Mouse (Mus musculus) spleen, postnatal 36 days (tissue): ENCODE results near the gene Tshr.

ENCODE experiments used
- DNase-seq, 2 experiments: peaks; one replicate each; pipeline ENCODE4 v3.0.0; 2022; ENCODE audit warnings: low spot score in 2 of 2, mixed read lengths in 1 of 2

The Tshr gene

GRCm38 (mm10) chr12:91587491-91588033, 203.2 kb downstream of the Tshr start:
- DNase-seq, result no peak

DNA sequence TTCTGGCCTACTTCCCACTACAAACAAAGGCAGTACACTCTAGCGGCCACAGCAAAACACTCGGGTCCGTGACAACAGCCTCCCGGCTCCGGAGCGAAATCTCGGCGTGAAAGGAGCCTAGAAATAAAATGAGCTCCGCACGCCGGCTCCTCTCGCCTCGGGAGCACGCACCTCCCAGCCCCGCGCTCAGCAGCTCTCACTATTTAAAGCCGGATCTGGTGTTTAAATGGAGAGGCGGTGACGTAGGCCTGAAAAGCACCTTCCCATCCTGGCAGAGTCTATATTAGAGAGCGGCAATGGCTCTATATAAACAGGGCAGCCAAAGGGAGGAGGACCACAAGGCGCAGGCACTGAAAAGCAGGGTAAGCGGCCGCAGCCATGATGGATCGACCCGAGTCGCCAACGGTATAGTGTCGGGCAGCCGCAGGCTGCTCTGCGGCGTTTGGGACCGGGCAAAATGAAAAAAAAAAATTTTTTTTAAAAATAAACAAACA, 203.9 kb downstream of the Tshr start:
- DNase-seq, result peak; percentile 89 to 92

GRCm38 (mm10) chr12:91588670-91589541, 204.5 kb downstream of the Tshr start:
- peak; percentile 58 to 59 for DNase-seq

DNA sequence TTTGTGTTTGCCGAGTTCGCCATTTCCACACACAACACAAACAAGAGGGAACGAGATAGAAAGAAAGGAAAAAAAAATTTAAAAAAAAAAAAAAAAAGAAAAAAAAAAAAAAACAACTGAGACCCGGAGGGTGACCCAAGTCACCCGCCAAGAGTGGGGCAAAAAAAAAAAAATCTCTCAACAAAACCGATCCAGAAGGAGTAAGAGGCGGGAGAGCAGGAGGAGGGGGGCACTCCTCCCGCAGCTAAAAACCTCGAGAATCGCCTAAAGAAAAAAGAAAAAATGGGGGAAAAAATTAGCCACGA, 205.1 kb downstream of the Tshr start:
- no peak for DNase-seq

DNA sequence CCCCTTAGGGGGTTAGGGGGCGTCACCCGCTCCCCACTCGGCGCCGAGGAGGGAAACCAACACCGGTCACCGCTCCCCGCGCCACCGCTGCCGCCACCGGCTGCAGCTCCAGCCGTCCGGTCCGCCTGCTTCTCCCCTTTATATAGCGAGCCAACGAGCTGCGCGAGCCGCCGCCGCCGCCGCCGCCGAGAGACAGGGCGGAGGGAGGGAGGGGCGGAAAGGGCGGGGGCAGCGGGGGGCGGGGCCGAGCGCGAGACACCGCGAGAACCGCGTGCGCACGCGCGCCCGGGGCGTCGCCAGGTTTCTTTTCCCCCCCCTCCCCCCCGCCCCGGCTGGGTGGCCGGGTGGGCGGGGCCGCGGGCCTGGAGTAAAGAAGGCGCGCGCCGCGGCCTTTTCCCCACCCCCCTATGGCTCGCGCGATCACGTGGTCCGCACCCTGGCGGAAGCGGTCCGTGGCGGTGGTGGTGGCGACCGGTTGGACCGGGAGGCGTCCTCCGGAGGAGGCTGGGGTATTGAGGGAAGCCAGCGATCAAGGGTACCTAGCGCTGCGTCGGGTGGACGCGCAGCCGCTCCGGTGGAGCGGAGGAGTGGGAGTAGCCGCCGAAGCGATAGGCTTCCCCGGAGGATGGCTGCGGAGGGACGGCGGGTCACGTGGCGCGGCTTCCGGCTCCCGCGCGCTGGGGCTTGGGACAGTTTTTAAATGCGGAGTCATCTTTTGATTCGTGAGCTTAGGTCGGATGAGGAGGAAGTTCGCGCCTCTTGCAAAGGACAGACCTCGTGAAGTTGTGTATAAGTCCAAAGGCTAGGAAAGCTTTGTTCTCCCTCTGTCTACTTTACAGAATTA, 205.7 kb downstream of the Tshr start, which contains the start of gene Gtf2a1:
TSS of gene Gtf2a1 (minus strand) at position 641 of the 844 bp plus-strand sequence.
- DNase-seq, result peak; percentile 92 to 94

GRCm38 (mm10) chr12:91590716-91591115, 206.4 kb downstream of the Tshr start:
- DNase-seq, result peak; percentile 12 to 25

GRCm38 (mm10) chr12:91591191-91591590, 206.8 kb downstream of the Tshr start:
- DNase-seq, result no peak

DNA sequence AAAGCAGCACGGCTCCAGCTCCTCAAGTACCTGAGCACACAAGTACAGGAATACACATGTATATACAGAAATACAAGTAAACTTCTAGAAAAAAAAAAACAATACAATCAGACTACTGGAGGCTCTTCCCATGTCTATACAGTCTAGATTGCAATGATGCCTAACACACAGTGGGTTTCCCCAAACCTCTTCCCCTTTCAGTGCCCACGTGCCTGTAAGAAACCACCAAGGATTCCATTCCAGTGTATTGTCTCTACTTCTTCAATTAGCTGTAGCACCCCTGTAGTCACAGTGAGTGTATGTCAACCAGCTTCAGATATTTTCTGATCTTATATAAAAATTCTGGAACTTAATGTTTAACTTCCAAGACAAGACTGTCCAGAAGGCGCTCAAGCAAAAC, 207.8 kb downstream of the Tshr start:
- DNase-seq, result peak; percentile 50 to 64
